Mouse (Mus musculus) kidney, postnatal 4 days (tissue): ENCODE data around the gene Btg1.

ENCODE experiments used
- DNase-seq, 2 experiments: peaks; one replicate each; pipeline ENCODE4 v3.0.0; 2021; ENCODE audit warnings: mixed read lengths in 2 of 2

The Btg1 gene

GRCm38 (mm10) chr10:96616709-96617116, at the start of gene Btg1:
Gene Btg1 (plus strand): TSS chr10:96617006.
- peak; percentile 99 to 100 for DNase-seq

GRCm38 (mm10) chr10:96569469-96569868, 47.3 kb upstream of the Btg1 start:
- DNase-seq, result no peak

GRCm38 (mm10) chr10:96571176-96571575, 45.6 kb upstream of the Btg1 start:
- no peak for DNase-seq

GRCm38 (mm10) chr10:96574786-96575185, 42.0 kb upstream of the Btg1 start:
- no peak for DNase-seq

- DNase-seq, result no peak
Measured at GRCm38 (mm10) chr10:96575338-96575737, 41.5 kb upstream of the Btg1 start.

GRCm38 (mm10) chr10:96578924-96579323, 37.9 kb upstream of the Btg1 start:
- DNase-seq, result no peak

- no peak for DNase-seq
Measured at GRCm38 (mm10) chr10:96579436-96579835, 37.4 kb upstream of the Btg1 start.

GRCm38 (mm10) chr10:96580246-96580645, 36.6 kb upstream of the Btg1 start:
- no peak for DNase-seq

- DNase-seq, result no peak
Measured at GRCm38 (mm10) chr10:96581232-96581631, 35.6 kb upstream of the Btg1 start.

GRCm38 (mm10) chr10:96586191-96586880, 30.5 kb upstream of the Btg1 start:
- no peak for DNase-seq

GRCm38 (mm10) chr10:96586881-96587217, 30.0 kb upstream of the Btg1 start:
- no peak for DNase-seq

- no peak for DNase-seq
Measured at GRCm38 (mm10) chr10:96588233-96588632, 28.6 kb upstream of the Btg1 start.

GRCm38 (mm10) chr10:96589781-96590180, 27.0 kb upstream of the Btg1 start:
- no peak for DNase-seq

- no peak for DNase-seq
Measured at GRCm38 (mm10) chr10:96592089-96592488, 24.7 kb upstream of the Btg1 start.

GRCm38 (mm10) chr10:96595435-96596132, 21.2 kb upstream of the Btg1 start:
- DNase-seq, result no peak

GRCm38 (mm10) chr10:96596411-96596810, 20.4 kb upstream of the Btg1 start:
- no peak for DNase-seq

- no peak for DNase-seq
Measured at GRCm38 (mm10) chr10:96599641-96600040, 17.2 kb upstream of the Btg1 start.

- DNase-seq, result no peak
Measured at GRCm38 (mm10) chr10:96601670-96602069, 15.1 kb upstream of the Btg1 start.

GRCm38 (mm10) chr10:96602339-96602738, 14.5 kb upstream of the Btg1 start:
- no peak for DNase-seq

GRCm38 (mm10) chr10:96605168-96605567, 11.6 kb upstream of the Btg1 start:
- DNase-seq, result no peak

- no peak for DNase-seq
Measured at GRCm38 (mm10) chr10:96605856-96606255, 10.9 kb upstream of the Btg1 start.

GRCm38 (mm10) chr10:96607617-96608185, 9.1 kb upstream of the Btg1 start:
- no peak for DNase-seq

GRCm38 (mm10) chr10:96609356-96610345, 7.2 kb upstream of the Btg1 start:
- DNase-seq, result no peak
